Mouse (Mus musculus) ES-E14 (cell line): ENCODE measurements around the gene Rplp1. TPM values are rescaled to one million over a fixed set of nuclear protein-coding genes. Genes with fewer than 3 reads are reported as not detected.

Experiments
- DNase-seq: peaks from one replicate; pipeline ENCODE4 v3.0.0-alpha.2; 2013; ENCODE audit warnings: low read depth, low spot score
- H3K27ac ChIP-seq: 2 replicates; pipeline ENCODE4 v1.5.1; 2012; ENCODE audit warnings: low read depth, mild to moderate bottlenecking, low read length, moderate library complexity, mixed read lengths; ENCODE audit not compliant: poor library complexity, insufficient read depth, severe bottlenecking
- H3K36me3 ChIP-seq: 2 replicates; pipeline ENCODE4 v1.6.1; 2012; ENCODE audit warnings: mild to moderate bottlenecking, low read length, moderate library complexity, mixed read lengths; ENCODE audit not compliant: control insufficient read depth, poor library complexity, insufficient read depth, severe bottlenecking
- H3K4me1 ChIP-seq, 2 experiments: fragments of 150-350 bp in 1 of 2; sonication (generic) in 1 of 2; 2 replicates each; pipeline ENCODE4 v1.6.1; 2012; ENCODE audit warnings: low read length in 2 of 2, mild to moderate bottlenecking in 1 of 2, mixed read lengths in 1 of 2; ENCODE audit not compliant: control insufficient read depth in 2 of 2, insufficient read depth in 2 of 2, poor library complexity in 1 of 2
- H3K4me3 ChIP-seq, 2 experiments: fragments of 150-350 bp in 1 of 2; sonication (generic) in 1 of 2; 2 replicates each; pipeline ENCODE4 v1.5.1; 2012; ENCODE audit warnings: low read length in 2 of 2, low read depth in 1 of 2, mild to moderate bottlenecking in 1 of 2, mixed read lengths in 1 of 2; ENCODE audit not compliant: insufficient read depth in 1 of 2, poor library complexity in 1 of 2, severe bottlenecking in 1 of 2
- H3K9ac ChIP-seq: 2 replicates; pipeline ENCODE4 v1.6.1; 2012; ENCODE audit warnings: low read depth, mild to moderate bottlenecking, low read length, mixed read lengths; ENCODE audit not compliant: poor library complexity, insufficient read depth, severe bottlenecking
- H3K9me3 ChIP-seq: fragments of 150-350 bp; sonication (generic); 2 replicates; pipeline ENCODE4 v1.6.1; 2012; ENCODE audit warnings: low read depth, mild to moderate bottlenecking, low read length; ENCODE audit not compliant: control insufficient read depth, insufficient read depth
- CHD2 ChIP-seq: IDR thresholded peaks from 2 replicates; pipeline ENCODE4 v1.6.1; 2014; ENCODE audit warnings: mild to moderate bottlenecking, low read depth, low read length, inconsistent platforms
- HCFC1 ChIP-seq: IDR thresholded peaks from 2 replicates; pipeline ENCODE4 v1.6.1; 2012; ENCODE audit warnings: low read length, inconsistent platforms, borderline replicate concordance; ENCODE audit not compliant: insufficient read depth
- MAFK ChIP-seq: IDR thresholded peaks from 2 replicates; pipeline ENCODE4 v1.6.1; 2014; ENCODE audit warnings: mild to moderate bottlenecking, low read depth, low read length, inconsistent platforms; ENCODE audit not compliant: insufficient read depth
- ZC3H11A ChIP-seq: IDR thresholded peaks from 2 replicates; pipeline ENCODE4 v1.6.1; 2012; ENCODE audit warnings: low read depth, mild to moderate bottlenecking, inconsistent platforms, low read length, borderline replicate concordance
- ZNF384 ChIP-seq: IDR thresholded peaks from 2 replicates; pipeline ENCODE4 v1.6.1; 2012; ENCODE audit warnings: low read depth, low read length, inconsistent platforms
- in situ Hi-C, 2 experiments: fragments of 600-800 bp; cut with MboI; formaldehyde crosslinking; loops; one replicate each; pipeline ENCODE4 v1.15.1; 2025; ENCODE audit warnings: low sequenced_read_pairs in 2 of 2, inconsistent platforms in 1 of 2; ENCODE audit not compliant: unreplicated experiment in 2 of 2
- total RNA-seq: library from RNA; depleted of rRNA; stranded (reverse); fragments of 300-350 nt; gene quantifications from 2 replicates; pipeline ENCODE4 v1.2.3, GENCODE M21; 2012

Rplp1 gene
- total RNA-seq, 1 experiment = 9,468 TPM

DNA sequence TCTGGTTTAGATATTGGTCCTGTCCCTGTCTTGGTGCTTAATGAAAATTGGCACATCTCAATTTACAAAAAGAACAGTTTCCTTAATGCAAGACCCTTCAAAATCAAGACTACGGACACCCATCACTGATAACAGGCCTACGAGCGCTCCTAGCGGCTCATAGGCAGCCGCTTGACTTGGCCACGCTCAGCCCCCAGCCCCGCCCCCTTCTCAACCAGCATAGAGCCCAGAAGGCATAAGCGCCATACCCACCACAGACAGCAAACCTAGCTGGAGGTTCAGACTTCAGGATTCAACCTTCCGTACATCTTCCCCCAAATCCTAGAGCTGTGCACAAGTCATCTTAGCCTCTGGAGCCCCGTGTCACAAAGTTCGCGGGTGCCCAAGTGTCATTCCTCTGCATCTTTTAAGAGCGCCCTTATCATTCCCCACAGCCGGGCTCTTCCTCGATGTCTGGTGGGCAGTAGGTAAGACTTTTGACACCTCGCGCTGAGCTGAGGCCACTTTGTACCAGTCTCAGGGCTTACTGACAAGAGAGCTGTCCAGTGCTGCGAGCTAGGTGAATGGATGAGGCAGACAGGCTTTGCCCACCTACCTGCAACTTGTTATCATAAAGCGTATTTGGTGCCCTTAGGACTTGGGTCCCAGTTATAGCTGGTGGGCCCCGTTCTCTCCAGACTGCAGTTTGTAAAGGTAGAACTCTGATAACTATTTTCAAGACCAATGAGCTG lies 3.7 kb downstream of the Rplp1 start:
- DNase-seq = peak; percentile 79
- Histone ChIP-seq H3K4me1 (no peaks in the 10 kb centered on the region), H3K9ac (no peak overlapping the region), H3K27ac (no peak overlapping the region), H3K36me3 (peaks cover 23% of the 10 kb centered on the region), H3K4me3 (no peak overlapping the region), H3K9me3 (no peaks in the 10 kb centered on the region)
- in situ Hi-C loops = no loop called here
- TF ChIP-seq ZC3H11A = no peak
- no peak for TF ChIP-seq ZNF384
- no peak for TF ChIP-seq MAFK
- no peak for TF ChIP-seq HCFC1
- TF ChIP-seq CHD2 = no peak

DNA sequence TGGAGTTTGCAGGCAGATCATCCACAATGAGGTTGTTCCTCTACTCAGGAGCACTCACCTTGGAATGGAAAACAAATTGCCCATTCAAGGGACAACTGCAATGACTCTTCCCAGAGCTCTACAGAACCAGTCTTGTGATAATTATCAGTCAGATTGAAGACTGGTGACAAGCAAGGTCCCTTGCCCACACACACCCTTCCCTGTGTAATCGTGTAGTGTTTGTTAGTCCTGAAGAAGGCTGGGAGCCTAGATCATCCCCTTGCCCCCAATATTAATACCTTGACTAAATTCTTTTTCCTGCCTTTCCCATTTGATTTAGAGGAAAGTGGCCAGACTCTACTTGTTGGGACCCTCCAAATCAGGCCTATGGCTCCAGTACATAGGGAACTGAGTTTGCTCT lies 4.7 kb downstream of the Rplp1 start:
- Histone ChIP-seq H3K4me3 (no peak overlapping the region), H3K9ac (no peak overlapping the region), H3K4me1 (no peaks in the 10 kb centered on the region), H3K27ac (no peak overlapping the region), H3K9me3 (no peaks in the 10 kb centered on the region), H3K36me3 (peaks cover 23% of the 10 kb centered on the region)
- no peak for DNase-seq
- TF ChIP-seq HCFC1 (no peak), MAFK (no peak), ZNF384 (no peak)
- in situ Hi-C loops = no loop called here

DNA sequence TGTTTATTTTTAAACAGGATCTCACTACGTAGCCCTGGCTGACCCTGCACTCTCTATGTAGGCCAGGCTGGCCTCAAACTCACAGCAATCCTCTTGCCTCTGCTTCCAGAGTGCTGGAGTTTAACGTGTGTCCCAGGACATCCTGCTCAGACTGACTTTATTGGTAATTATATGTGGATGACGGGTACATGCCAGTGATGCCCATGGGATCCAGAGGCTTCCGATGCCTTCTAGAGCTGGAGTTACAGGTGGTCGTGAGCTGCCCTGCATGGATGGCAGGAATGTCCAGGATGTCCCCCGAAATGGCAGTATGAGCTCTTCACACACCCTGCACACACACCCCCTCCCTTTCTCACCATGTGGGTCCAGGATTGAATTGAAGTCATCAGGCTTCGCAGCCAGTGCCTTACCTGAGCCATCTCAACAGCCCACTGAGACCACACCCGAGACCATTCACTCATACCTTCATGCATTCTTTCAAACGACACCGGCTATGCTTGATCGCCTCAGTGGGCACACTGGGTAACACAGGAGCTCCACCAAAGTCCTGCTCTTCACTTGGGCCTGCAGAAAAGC lies 5.4 kb downstream of the Rplp1 start:
- H3K9ac ChIP-seq = no peak overlapping the region
- in situ Hi-C loops = no loop called here
- no peaks in the 10 kb centered on the region for H3K9me3 ChIP-seq
- no peak overlapping the region for H3K27ac ChIP-seq
- no peaks in the 10 kb centered on the region for H3K4me1 ChIP-seq
- no peak overlapping the region for H3K4me3 ChIP-seq
- TF ChIP-seq ZNF384 (no peak), ZC3H11A (no peak), CHD2 (no peak), HCFC1 (no peak), MAFK (no peak)
- H3K36me3 ChIP-seq = peaks cover 22% of the 10 kb centered on the region
- DNase-seq = no peak

DNA sequence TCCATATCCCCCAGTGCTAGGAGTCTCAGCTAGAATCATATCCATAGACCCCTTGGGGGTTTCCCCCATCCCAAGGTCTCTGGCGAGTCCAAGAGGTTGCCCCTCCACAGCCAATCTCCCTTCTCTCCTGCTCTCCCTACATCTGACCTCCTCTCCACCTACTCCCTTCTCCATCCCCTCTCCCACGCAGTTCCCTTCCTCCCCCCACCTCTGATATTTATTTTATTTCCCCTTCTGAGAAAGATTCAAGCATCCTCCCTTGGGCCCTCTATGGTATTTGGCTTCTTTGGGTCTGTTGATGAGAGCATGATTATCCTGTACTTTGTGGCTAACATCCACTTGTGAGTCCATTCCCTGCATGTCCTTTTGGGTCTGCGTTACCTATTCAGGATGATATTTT lies 6.0 kb downstream of the Rplp1 start:
- in situ Hi-C loops = no loop called here
- no peak for TF ChIP-seq MAFK
- no peak for TF ChIP-seq CHD2
- TF ChIP-seq ZNF384 = no peak
- TF ChIP-seq ZC3H11A = no peak
- no peak for TF ChIP-seq HCFC1
- H3K9ac ChIP-seq = no peak overlapping the region

More for the DNA sequence above, 6.0 kb downstream of the Rplp1 start:
- no peaks in the 10 kb centered on the region for H3K9me3 ChIP-seq
- no peak overlapping the region for H3K4me3 ChIP-seq
- H3K36me3 ChIP-seq = peaks cover 17% of the 10 kb centered on the region
- DNase-seq = no peak
- H3K27ac ChIP-seq = no peak overlapping the region
- H3K4me1 ChIP-seq = no peaks in the 10 kb centered on the region
